ENCODE assay signal across 8 mouse cellular contexts in the genomic region with DNA sequence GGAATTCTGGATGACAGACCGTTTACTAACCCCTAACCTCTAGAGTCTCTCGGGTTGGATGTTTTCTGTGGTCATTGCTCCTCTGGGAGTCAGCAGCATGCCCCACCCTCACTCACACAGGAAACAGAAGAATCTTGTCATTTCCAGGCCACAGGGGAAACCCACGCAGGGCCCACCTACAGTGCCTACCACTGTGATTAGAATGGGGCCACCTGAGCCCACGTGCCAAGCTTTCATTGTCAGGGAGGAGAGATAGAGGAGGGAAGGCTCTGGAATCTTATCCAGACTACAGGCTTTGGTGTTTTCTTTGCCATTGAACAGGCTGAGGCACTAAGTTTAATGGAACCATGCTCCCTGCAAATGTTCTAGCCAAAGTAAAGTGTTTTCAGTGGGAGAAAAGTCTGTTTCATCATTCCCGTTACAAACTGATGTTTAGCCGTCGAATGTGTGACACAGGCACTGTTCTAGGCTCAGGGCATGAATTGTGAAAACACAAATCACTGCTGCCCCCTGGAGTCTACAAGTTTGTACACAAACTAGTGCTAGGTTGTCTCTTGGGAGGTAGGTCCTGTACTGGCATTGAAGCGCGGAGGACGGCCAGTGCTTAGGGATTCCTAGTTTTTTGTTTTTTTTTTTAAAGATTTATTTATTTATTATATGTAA. TPM values are rescaled to one million over a fixed set of nuclear protein-coding genes. Genes with fewer than 3 reads are reported as not detected.
DNase-seq lines count a peak whose midpoint lies in the region; ATAC-seq lines count a peak whose summit lies in the region.

No protein-coding gene starts in this region.

- H3K4me3 ChIP-seq in macrophage (ENCODE audit: inconsistent target): no peak overlapping the region

- no peak for ATAC-seq in frontal cortex, adult (ENCODE audit: low TSS enrichment)

- 61% methylated on average over 10 of the region's 10 CpGs for WGBS in macrophage (ENCODE audit: missing documents)

- peak overlapping the region; percentile 35 for H3K27ac ChIP-seq in macrophage

- H3K36me3 ChIP-seq in macrophage (ENCODE audit: inconsistent target): no peaks in the 10 kb centered on the region

- DNase-seq in adrenal gland, adult (ENCODE audit: inconsistent age in 2 of 2, low spot score in 1 of 2): peak; percentile 55 to 86
- no peak for DNase-seq in adrenal gland, postnatal 4 days (ENCODE audit: low spot score in 2 of 2)
- peak; percentile 42 for DNase-seq in urinary bladder, postnatal 14 days (ENCODE audit: low spot score)
- no peak for DNase-seq in urinary bladder, adult 18-20 months (ENCODE audit: low spot score in 2 of 2)
- DNase-seq in kidney, adult 18-20 months: peak; percentile 66
- no peak for DNase-seq in right cerebral cortex, postnatal 25 days

- H3K79me2 ChIP-seq in macrophage (ENCODE audit: inconsistent target): peaks cover 96% of the 10 kb centered on the region

RNA-seq across cellular contexts. Expression of a gene that starts 30.4 kb away (rescaled TPM):
- 10 to 100 TPM; 64.6 to 65.1 TPM for total RNA-seq in adrenal gland, postnatal 4 days (2021)
- total RNA-seq in macrophage (2018; cell fraction: chromatin; rRNA removed): 100 to 1,000 TPM in 2 of 26 experiments, 10 to 100 TPM in 24; 26.3 to 301 (median 53.8) TPM
- total RNA-seq in macrophage (2018; cell fraction: cytosol; rRNA removed): 10 to 100 TPM; 16.7 to 31.4 (median 23.3) TPM
- total RNA-seq in macrophage (2018; cell fraction: nucleus; rRNA removed): 10 to 100 TPM; 21.6 to 88.3 (median 35.2) TPM
- 14.9 to 26.3 TPM (median 18.4 TPM) in 3 replicates for polyA plus RNA-seq in macrophage (2018)

Comparison
In these comparisons a context has a peak if more than half of its experiments do, and no peak if none do; other contexts are left out.
1. DNase-seq: peak in adrenal gland, adult (2 of 2), urinary bladder, postnatal 14 days (single experiment) and kidney, adult 18-20 months (single experiment); none in adrenal gland, postnatal 4 days (0 of 2), urinary bladder, adult 18-20 months (0 of 2) and right cerebral cortex, postnatal 25 days (single experiment).